ENCODE assay signal across 9 mouse cellular contexts in genomic region chr17:84061621-84062020, GRCm38 (mm10).
DNase-seq lines count a peak whose midpoint lies in the region; ATAC-seq lines count a peak whose summit lies in the region.
"Had no signal": no experiment of that assay in that cellular context is flagged by ENCODE, and none has a peak within 500 bp of the region (broad histone marks: within the 10 kb centered on the region; RNA-seq: fewer than 3 reads in every experiment).

No protein-coding gene starts in this region.

- H3K4me1 ChIP-seq in heart, embryonic 12.5 days (replicated peaks), result peaks cover 36% of the 10 kb centered on the region
- peaks cover 13% of the 10 kb centered on the region; the same call in 1 of the 2 replicates for H3K4me1 ChIP-seq in intestine, embryonic 15.5 days (replicated peaks)

- H3K36me3 ChIP-seq in heart, embryonic 12.5 days, result no peaks in the 10 kb centered on the region
- no peaks in the 10 kb centered on the region for H3K36me3 ChIP-seq in intestine, embryonic 15.5 days

- no peaks in the 10 kb centered on the region for H3K27me3 ChIP-seq in heart, embryonic 12.5 days (replicated peaks)
- H3K27me3 ChIP-seq in intestine, embryonic 15.5 days (replicated peaks), result no peaks in the 10 kb centered on the region

- H3K4me3 ChIP-seq in heart, embryonic 12.5 days, result no peak overlapping the region
- no peak overlapping the region for H3K4me3 ChIP-seq in intestine, embryonic 15.5 days (replicated peaks)
- H3K4me3 ChIP-seq: erythroblast, embryonic 14.5 days had no signal

- no peak overlapping the region for H3K4me2 ChIP-seq in heart, embryonic 12.5 days
- H3K4me2 ChIP-seq in intestine, embryonic 15.5 days (replicated peaks), result no peak overlapping the region

- no peak overlapping the region for H3K9ac ChIP-seq in heart, embryonic 12.5 days
- H3K9ac ChIP-seq in intestine, embryonic 15.5 days, result no peak overlapping the region

- 57% methylated on average over 6 of the region's 6 CpGs for WGBS in heart, embryonic 12.5 days
- WGBS in intestine, embryonic 15.5 days, result 54% methylated on average over 6 of the region's 6 CpGs

- ATAC-seq in heart, embryonic 12.5 days (ENCODE audit: insufficient number of reproducible peaks, low FRiP score), result no peak
- ATAC-seq in CD4-positive, CD25-positive, alpha-beta regulatory T cell, adult 4 months, result peak; percentile 56
- ATAC-seq in intestine, embryonic 15.5 days, result peak; percentile 64
- ATAC-seq in megakaryocyte progenitor cell, adult 5-6 weeks (replicated peaks; ENCODE audit: poor library complexity), result peak; percentile 94

- H3K27ac ChIP-seq in heart, embryonic 12.5 days (ENCODE audit: poor library complexity, severe bottlenecking), result no peak overlapping the region
- H3K27ac ChIP-seq in intestine, embryonic 15.5 days, result no peak overlapping the region

- 0 out of 2 replicates have a peak, but pooled peaks cover 6% of the 10 kb centered on the region for H3K9me3 ChIP-seq in heart, embryonic 12.5 days (replicated peaks)
- no peaks in the 10 kb centered on the region for H3K9me3 ChIP-seq in intestine, embryonic 15.5 days

- DNase-seq in heart, adult 9 months (ENCODE audit: low spot score in 2 of 2), result peak; percentile 57 to 63
- no peak for DNase-seq in urinary bladder, adult 18-20 months (ENCODE audit: low spot score in 2 of 2)
- DNase-seq in urinary bladder, postnatal 14 days (ENCODE audit: low spot score), result no peak
- DNase-seq in adrenal gland, adult 8-10 months, result no peak

Comparison
In these comparisons a context has a peak if more than half of its experiments do, and no peak if none do; other contexts are left out.
1. DNase-seq: peak in heart, adult 9 months (2 of 2); none in urinary bladder, adult 18-20 months (0 of 2), urinary bladder, postnatal 14 days (single experiment) and adrenal gland, adult 8-10 months (single experiment).